Mouse (Mus musculus) forebrain, embryonic 16.5 days (tissue): ENCODE measurements around the gene Tnfaip8l2. TPM values are rescaled to one million over a fixed set of nuclear protein-coding genes. Genes with fewer than 3 reads are reported as not detected.

Experiments used
- ATAC-seq: fragments of 200-750 bp; cut with Nextera tagmentation; 2 replicates; pipeline ENCODE4 v1.8.0; 2017; ENCODE audit warnings: mild to moderate bottlenecking, moderate library complexity
- H3K27ac ChIP-seq: fragments of 300-500 bp; sonication (generic); 2 replicates; pipeline ENCODE4 v1.5.1; 2014; ENCODE audit warnings: low read length, control low read depth
- H3K27me3 ChIP-seq: fragments of 300-500 bp; sonication (generic); replicated peaks from 2 replicates; pipeline ENCODE4 v1.6.1; 2014; ENCODE audit warnings: low read length; ENCODE audit not compliant: control insufficient read depth, insufficient read depth
- H3K36me3 ChIP-seq: fragments of 300-500 bp; sonication (generic); 2 replicates; pipeline ENCODE4 v1.6.1; 2014; ENCODE audit not compliant: control insufficient read depth, insufficient read depth
- H3K4me1 ChIP-seq: fragments of 300-500 bp; sonication (generic); replicated peaks from 2 replicates; pipeline ENCODE4 v1.6.1; 2014; ENCODE audit warnings: low read length; ENCODE audit not compliant: control insufficient read depth, insufficient read depth
- H3K4me2 ChIP-seq: fragments of 300-500 bp; sonication (generic); 2 replicates; pipeline ENCODE4 v1.6.1; 2014; ENCODE audit warnings: mild to moderate bottlenecking, low read length, control low read depth
- H3K4me3 ChIP-seq: fragments of 300-500 bp; sonication (generic); replicated peaks from 2 replicates; pipeline ENCODE4 v1.5.1; 2014; ENCODE audit warnings: mild to moderate bottlenecking, low read length, control low read depth
- H3K9ac ChIP-seq: fragments of 300-500 bp; sonication (generic); replicated peaks from 2 replicates; pipeline ENCODE4 v1.6.1; 2014; ENCODE audit warnings: low read depth, low read length, control low read depth
- H3K9me3 ChIP-seq: fragments of 300-500 bp; sonication (generic); 2 replicates; pipeline ENCODE4 v1.6.1; 2016; ENCODE audit warnings: low read length; ENCODE audit not compliant: control insufficient read depth
- WGBS: fragments of 180-500 bp; shearing (Covaris S2); extraction: QIAGEN DNeasy Blood & Tissue Kit; methylation state at CpG from one replicate; pipeline ENCODE4 v1.1.7; 2014; 5-methylcytosine and 5-hydroxymethylcytosine counted together
- polyA plus RNA-seq: library from polyadenylated mRNA; unstranded; fragments of >200 nt; fragmentation: Nextera tagmentation; extraction: Ambion mirVana; gene quantifications from 2 replicates; pipeline ENCODE4 v1.2.1, GENCODE M21; 2015

Gene Tnfaip8l2
- polyA plus RNA-seq, 1 experiment from 2014 or later, result 2.1 TPM

DNA sequence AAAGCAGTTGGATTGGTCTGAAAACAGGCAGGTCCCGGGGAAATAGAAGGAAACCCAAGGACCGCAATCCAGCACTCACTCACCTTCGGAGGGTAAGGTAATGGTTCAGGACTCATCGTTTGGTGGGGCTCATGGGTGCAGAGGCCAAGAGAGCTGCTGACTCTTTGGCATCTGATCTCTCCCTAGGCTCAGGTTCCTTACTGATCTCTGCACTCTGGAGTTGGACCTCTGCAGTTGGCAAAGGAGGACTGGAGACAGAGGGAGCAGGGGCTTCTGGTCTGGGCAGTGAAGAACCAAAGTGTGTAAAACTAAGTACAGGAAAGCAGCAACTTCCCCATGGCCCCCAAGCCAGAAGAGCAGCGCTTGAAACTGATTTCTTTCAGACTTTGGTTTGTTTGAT, 12.1 kb downstream of the Tnfaip8l2 start:
- Histone ChIP-seq H3K27ac (no peak overlapping the region), H3K27me3 (no peaks in the 10 kb centered on the region), H3K9ac (no peak overlapping the region), H3K4me3 (no peak overlapping the region), H3K4me2 (no peak overlapping the region), H3K9me3 (no peaks in the 10 kb centered on the region), H3K36me3 (no peaks in the 10 kb centered on the region), H3K4me1 (peaks cover 14% of the 10 kb centered on the region)
- ATAC-seq, result no peak
- 89% methylated on average over 5 of the region's 5 CpGs for WGBS

DNA sequence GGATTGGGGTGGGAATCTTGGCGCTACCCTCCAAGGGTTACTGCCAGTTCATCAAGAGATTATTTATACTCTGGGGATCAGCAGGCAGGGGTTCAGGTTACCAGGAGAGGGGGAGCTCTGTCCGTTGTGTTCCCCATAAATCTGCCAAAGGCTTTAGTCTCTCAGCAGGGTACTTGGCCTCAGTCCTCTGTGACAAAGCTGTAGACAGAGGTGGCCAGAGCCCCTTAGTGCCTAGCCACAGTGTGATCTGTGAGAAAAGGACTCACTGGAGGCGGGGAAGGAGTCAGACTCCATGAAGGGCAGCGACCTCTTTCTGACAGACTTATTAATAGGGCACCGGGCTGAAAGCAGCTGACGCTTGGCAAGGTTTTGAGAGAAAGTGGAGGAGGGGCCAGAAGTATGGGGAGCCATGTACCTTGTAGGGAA, 12.9 kb downstream of the Tnfaip8l2 start:
- Histone ChIP-seq H3K4me2 (no peak overlapping the region), H3K27ac (no peak overlapping the region), H3K9me3 (no peaks in the 10 kb centered on the region), H3K9ac (no peak overlapping the region), H3K36me3 (no peaks in the 10 kb centered on the region), H3K4me1 (peaks cover 18% of the 10 kb centered on the region), H3K27me3 (no peaks in the 10 kb centered on the region), H3K4me3 (no peak overlapping the region)
- WGBS, result 53% methylated on average over 6 of the region's 6 CpGs
- no peak for ATAC-seq

DNA sequence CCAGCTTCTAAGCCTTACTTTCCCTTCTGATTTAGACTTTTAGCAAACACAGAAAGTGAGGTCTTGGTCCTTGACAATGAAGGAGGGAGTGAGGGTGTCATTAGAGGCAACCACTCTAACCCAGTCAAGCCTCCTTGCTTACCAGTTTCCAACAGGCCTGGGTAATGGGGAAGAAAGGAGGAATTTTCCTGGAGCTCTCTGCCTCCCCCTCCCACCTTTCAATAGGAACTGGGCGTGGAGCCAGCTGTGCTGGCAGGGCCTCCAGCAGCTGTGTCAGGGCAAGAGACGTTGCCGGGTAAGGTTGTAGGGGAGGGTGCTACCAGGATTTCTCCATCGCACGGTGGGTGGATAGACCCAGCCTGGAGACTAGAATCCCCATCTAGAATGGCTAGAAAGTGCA, 17.2 kb downstream of the Tnfaip8l2 start:
- 10% methylated on average over 5 of the region's 5 CpGs for WGBS
- H3K9me3 ChIP-seq, result no peaks in the 10 kb centered on the region
- ATAC-seq, result peak; percentile 60
- peak overlapping the region; percentile 32; the same call in 1 of the 2 replicates for H3K27ac ChIP-seq
- H3K27me3 ChIP-seq, result no peaks in the 10 kb centered on the region
- peaks cover 20% of the 10 kb centered on the region for H3K36me3 ChIP-seq
- H3K9ac ChIP-seq, result no peak overlapping the region; the same call in 1 of the 2 replicates
- no peak overlapping the region for H3K4me2 ChIP-seq
- H3K4me3 ChIP-seq, result no peak overlapping the region
- peaks cover 11% of the 10 kb centered on the region for H3K4me1 ChIP-seq

DNA sequence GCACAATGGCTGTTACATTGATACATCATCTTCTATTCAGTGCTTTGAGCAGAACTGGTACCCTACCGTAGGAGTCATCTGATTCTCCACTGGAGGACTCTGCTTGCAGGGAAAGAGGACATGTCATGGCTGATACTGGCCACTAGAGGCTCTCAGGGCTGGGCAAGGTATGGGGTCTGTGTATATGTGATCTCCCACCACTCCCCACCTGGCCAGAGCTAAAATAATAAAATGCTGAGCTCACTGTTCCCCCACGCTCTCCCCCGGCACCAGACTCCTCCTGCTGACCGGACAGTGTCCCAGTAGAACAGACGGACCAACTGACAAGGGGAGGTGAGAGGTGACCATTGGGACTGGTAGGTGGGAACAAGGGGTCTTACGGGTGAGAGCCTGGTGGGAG, 17.9 kb downstream of the Tnfaip8l2 start, which contains the start of gene Tmod4:
Tmod4 (plus strand) TSS at position 231 of the 400 bp plus-strand sequence.
- Histone ChIP-seq H3K4me2 (no peak within 1 kb of the TSS), H3K4me1 (peaks cover 11% of the 10 kb centered on the region), H3K9ac (no peak within 1 kb of the TSS; the same call in 1 of the 2 replicates), H3K27me3 (no peaks in the 10 kb centered on the region), H3K27ac (peak within 1 kb of the TSS; percentile 32; the same call in 1 of the 2 replicates), H3K36me3 (peaks cover 27% of the 10 kb centered on the region), H3K9me3 (no peaks in the 10 kb centered on the region), H3K4me3 (no peak within 1 kb of the TSS)
- ATAC-seq, result peak; percentile 27; the same call in 1 of the 2 replicates
- WGBS, result 59% methylated on average over 6 of the region's 6 CpGs

DNA sequence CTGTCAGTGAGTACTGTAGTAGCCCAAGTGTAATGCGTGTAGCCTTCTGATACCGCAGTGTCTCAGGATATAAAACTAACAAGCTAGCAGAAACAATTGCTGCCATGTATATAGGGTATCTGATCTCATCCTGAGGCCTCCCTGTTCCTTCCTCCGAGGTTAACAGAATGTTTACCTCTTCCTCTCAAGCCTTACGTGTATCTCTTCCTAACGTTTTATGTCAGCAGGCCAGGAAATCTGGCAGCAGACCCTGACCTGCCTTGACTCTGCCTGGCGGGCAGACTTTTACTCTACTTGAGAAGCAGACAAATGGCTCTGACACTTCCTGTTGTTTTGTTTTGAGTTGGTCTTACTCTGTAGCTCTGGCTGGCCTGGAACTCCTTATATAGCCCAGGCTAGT, 20.6 kb downstream of the Tnfaip8l2 start:
- WGBS, result 91% methylated on average over 6 of the region's 6 CpGs
- H3K4me3 ChIP-seq, result no peak overlapping the region
- H3K36me3 ChIP-seq, result peaks cover 38% of the 10 kb centered on the region
- H3K4me1 ChIP-seq, result peaks cover 11% of the 10 kb centered on the region
- H3K9ac ChIP-seq, result no peak overlapping the region
- H3K4me2 ChIP-seq, result no peak overlapping the region
- H3K27me3 ChIP-seq, result no peaks in the 10 kb centered on the region
- no peaks in the 10 kb centered on the region for H3K9me3 ChIP-seq
- no peak overlapping the region for H3K27ac ChIP-seq
- no peak for ATAC-seq

DNA sequence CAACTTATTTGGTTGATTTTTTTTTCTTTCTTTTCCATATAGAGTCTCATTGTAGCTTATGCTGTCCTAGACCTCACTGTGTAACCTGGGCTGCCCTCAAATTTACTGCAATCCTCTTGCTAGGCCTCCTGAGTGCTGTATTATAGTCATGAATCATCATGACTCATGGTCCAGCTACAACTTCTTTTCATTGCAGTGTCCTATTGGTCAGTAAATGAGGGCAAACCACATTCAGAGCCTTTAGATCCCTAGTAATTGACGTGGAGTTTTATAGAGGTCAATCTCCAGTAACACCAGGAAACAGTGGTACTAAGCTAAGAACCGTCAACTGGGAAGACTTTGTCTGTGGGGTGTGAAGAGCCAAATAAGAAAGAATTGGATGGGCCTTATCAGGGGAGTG, 24.4 kb downstream of the Tnfaip8l2 start:
- Histone ChIP-seq H3K4me2 (no peak overlapping the region), H3K4me1 (peaks cover 2% of the 10 kb centered on the region), H3K9me3 (no peaks in the 10 kb centered on the region), H3K27me3 (no peaks in the 10 kb centered on the region), H3K4me3 (no peak overlapping the region), H3K9ac (no peak overlapping the region), H3K27ac (no peak overlapping the region), H3K36me3 (peaks cover 43% of the 10 kb centered on the region)
- WGBS, result 97% methylated on average over 2 of the region's 2 CpGs
- no peak for ATAC-seq

DNA sequence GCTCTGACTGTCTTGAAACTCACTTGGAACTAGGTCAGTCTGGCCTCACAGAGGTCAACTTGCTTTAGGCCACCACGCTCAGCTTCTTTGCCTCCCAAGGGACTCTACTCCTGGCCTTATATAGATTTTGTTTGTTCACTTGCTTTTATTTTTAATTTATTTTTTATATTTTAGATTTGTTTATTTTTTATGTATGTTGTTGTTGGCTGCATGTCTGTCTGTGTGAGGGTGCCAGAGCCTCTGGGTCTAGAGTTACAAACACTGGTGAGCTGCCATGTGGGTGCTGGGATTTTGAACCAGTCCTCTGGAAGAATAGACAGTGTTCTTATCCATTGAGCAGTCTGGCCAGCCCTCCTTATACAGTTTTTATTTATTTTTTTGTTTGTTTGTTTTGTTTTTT, 29.4 kb downstream of the Tnfaip8l2 start:
- Histone ChIP-seq H3K27ac (no peak overlapping the region), H3K36me3 (peaks cover 8% of the 10 kb centered on the region; the same call in 1 of the 2 replicates), H3K9ac (no peak overlapping the region), H3K27me3 (no peaks in the 10 kb centered on the region), H3K9me3 (no peaks in the 10 kb centered on the region), H3K4me1 (peaks cover 10% of the 10 kb centered on the region), H3K4me2 (no peak overlapping the region), H3K4me3 (no peak overlapping the region)
- no peak for ATAC-seq
- 97% methylated on average over 1 of the region's 1 CpGs for WGBS

DNA sequence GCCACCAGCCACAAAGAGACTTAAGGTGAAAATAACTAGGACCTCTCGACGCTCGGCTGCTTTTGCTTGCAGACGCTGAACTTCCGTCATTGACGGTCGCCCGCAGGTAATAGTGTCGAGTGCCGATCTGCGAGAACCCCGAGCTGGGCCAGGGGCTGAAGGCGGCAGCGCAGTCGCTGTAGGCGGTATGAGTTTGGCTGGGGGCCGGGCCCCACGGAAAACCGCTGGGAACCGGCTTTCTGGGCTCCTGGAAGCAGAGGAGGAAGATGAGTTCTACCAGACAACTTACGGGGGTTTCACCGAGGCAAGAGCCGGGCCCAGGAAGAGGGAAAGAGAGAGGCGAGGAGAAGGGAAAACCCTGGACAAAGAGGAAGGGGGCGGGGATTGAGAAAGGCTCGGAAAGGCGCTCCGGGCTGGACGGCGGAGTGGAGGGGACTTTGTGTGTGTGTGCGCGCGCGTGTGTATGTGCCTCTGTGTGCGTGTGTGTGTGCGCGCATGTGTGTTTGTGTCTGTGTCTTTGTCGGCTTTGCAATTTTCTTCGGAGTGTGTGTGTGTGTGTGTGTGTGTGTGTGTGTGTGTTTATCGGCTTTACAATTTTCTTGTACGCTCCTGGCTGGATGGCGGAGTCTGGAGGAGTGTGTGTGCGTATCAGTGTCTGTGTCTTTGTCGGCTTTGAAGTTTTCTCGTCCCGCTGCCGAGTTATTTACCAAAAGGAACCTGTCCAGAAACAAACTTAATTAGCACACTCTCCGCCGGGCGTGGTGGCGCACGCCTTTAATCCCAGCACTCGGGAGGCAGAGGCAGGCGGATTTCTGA, 31.0 kb downstream of the Tnfaip8l2 start, which contains the start of gene Vps72:
Vps72 (plus strand) TSS at position 112 of the 816 bp plus-strand sequence.
- ATAC-seq, result peak; percentile 77
- Histone ChIP-seq H3K4me2 (peak within 1 kb of the TSS; percentile 52), H3K9me3 (no peaks in the 10 kb centered on the region), H3K36me3 (peaks cover 5% of the 10 kb centered on the region; the same call in 1 of the 2 replicates), H3K27ac (peak within 1 kb of the TSS; percentile 97), H3K4me1 (peaks cover 10% of the 10 kb centered on the region), H3K4me3 (peak within 1 kb of the TSS; percentile 70), H3K27me3 (no peaks in the 10 kb centered on the region), H3K9ac (peak within 1 kb of the TSS; percentile 71)
- under 1% methylated on average over 53 of the region's 54 CpGs for WGBS

DNA sequence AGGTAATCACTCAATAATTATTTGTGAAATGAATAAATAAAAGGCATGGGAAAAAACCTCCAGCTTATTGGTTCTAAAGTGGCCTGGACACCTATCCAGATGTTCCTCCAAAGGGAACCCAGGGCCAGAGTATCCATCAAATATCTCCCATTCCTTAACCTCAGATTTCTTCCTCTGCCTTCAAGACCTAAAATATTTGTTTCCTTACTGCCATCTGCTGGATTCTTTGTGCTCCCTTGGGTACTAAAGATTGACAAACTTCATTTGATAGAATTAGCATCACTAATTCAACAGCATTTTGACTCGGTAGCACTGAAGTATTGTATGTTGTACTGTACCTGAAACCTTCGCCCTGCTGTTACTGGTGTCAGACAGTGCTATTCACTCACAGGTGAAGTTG, 34.3 kb downstream of the Tnfaip8l2 start:
- ATAC-seq, result no peak

More for the DNA sequence above, 34.3 kb downstream of the Tnfaip8l2 start:
- Histone ChIP-seq H3K9me3 (no peaks in the 10 kb centered on the region), H3K27ac (no peak overlapping the region), H3K9ac (no peak overlapping the region), H3K36me3 (no peaks in the 10 kb centered on the region), H3K27me3 (no peaks in the 10 kb centered on the region), H3K4me2 (no peak overlapping the region), H3K4me3 (no peak overlapping the region), H3K4me1 (peaks cover 20% of the 10 kb centered on the region)
- 73% methylated on average over 2 of the region's 2 CpGs for WGBS
